Mouse (Mus musculus) left cerebral cortex, adult 2 months (tissue): ENCODE data around the gene Crnkl1. TPM values are rescaled to one million over a fixed set of nuclear protein-coding genes. Genes with fewer than 3 reads are reported as not detected.
A peak's percentile ranks its signal among the peaks of the same experiment; 100 is the strongest.

ENCODE experiments used
- DNase-seq, 2 experiments: peaks; one replicate each; pipeline ENCODE4 v3.0.0; 2021 to 2022; ENCODE audit warnings: low spot score in 2 of 2, mixed read lengths in 1 of 2; ENCODE audit errors: extremely low spot score in 1 of 2
- H3K27ac ChIP-seq: fragments of 200-600 bp; 2 replicates; pipeline ENCODE4 v1.8.1; 2022
- H3K4me3 ChIP-seq: fragments of 200-600 bp; 2 replicates; pipeline ENCODE4 v1.8.1; 2022
- CTCF ChIP-seq: fragments of 200-600 bp; IDR thresholded peaks from 2 replicates; pipeline ENCODE4 v1.8.1; 2022; ENCODE audit warnings: antibody characterized with exemption, mild to moderate bottlenecking, moderate library complexity
- intact Hi-C: fragments of 180-260 bp; cut with DNase I; formaldehyde crosslinking; loops from one replicate; pipeline ENCODE4 v1.15.1; 2025
- microRNA-seq, 2 experiments: library from miRNA; unstranded; fragments of <30 nt; microRNA quantifications; one replicate each; pipeline ENCODE4 v1.2.0; 2021
- total RNA-seq, 2 experiments: library from RNA; stranded (reverse); gene quantifications; 2 replicates each; pipeline ENCODE4 v1.2.3; 2021

The Crnkl1 gene
- total RNA-seq, 2 experiments from 2014 or later, result 20.6 to 21.1 TPM

DNA sequence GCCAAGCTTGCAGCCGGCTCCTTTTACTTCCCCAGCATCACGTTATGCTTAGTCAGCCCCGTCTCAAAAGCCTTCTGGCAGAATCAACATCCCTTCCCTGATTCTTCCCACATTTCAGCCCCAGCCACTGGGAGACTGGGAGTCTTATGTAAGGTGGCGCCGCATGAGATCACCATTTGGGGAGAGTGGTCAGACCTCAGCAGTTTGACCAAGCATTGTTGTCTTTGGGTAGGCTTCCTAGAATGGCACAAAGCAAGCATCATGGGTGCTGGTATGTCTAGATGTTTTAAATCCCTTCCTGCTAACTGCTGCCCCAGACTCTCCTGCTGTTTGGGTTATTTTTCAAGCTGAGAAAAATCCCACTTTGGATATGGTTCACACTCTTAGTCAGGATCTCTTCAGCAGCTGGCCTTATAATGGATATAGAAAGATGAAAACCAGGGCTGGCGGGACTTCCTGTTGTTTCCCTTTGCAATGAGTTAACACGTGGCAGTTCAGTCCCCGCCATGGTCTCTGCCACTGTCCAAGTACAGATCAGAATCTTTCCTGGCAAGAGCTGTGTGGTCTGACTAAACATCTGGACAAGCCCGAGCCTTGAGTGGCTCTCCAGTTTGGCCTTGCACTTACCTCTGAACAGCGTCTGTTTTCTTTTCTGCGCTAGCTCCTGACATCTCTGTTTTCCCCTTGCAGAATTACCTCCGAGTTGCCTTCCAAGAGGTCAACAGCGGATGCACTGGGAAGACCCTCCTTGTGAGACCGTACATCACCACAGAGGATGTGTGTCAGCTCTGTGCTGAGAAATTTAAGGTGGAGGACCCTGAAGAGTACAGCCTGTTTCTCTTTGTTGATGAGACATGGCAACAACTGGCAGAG is 49.7 kb downstream of the Crnkl1 start:
- TF ChIP-seq CTCF, result no peak
- no peak overlapping the region for H3K4me3 ChIP-seq
- intact Hi-C loops, result loop anchor here (5.0 kb wide), 3 partner anchors 33 to 188 kb away; no protein-coding TSS in a partner anchor
- peak in 1 of 2 experiments; percentile 57 for DNase-seq
- H3K27ac ChIP-seq, result peak overlapping the region; percentile 79

DNA sequence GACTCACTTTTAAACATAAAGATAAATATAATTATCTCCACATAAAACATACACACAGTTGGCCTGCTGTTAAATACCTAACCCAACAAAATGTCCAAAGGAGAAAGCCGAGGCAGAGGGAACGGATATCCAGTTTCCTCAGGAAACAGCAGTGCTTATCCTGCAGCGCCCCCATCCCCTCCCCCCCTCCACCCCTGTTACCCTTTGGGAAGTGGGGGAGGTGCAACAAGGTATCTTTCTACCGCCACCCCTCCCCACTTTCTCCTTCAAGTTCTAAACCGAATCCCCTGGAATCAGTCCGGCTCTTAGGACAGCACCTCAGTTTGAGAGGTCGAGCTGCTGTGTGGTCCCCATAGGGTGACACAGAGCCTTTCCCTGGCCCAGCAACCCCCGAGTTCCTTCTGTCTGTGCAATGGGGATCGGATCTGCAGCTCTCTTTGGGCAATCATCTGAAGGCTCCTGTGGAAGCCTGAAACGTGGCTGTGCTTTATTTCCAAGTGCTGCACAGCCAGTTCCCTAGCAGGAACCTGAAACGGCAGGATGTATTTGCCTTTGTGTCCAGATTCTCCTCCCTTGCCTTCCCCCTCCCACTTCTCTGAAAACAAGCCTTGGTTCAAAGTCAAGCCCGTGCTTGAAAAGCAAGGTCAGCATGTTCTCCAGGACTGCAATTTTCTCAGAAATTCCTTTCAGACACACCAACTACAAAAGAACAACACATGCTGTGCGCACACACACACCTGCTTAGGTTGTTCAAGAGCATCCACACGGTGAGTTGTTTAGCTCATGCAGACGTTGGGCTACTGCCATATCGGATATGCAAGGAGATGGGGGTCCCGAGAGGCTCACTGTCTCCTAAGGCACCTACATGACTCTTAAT is 50.5 kb downstream of the Crnkl1 start:
- intact Hi-C loops, result loop anchor here (5.0 kb wide), 2 partner anchors 92 to 187 kb away; no protein-coding TSS in a partner anchor
- H3K4me3 ChIP-seq, result no peak overlapping the region
- DNase-seq, result no peak
- peak overlapping the region; percentile 79 for H3K27ac ChIP-seq
- TF ChIP-seq CTCF, result no peak

DNA sequence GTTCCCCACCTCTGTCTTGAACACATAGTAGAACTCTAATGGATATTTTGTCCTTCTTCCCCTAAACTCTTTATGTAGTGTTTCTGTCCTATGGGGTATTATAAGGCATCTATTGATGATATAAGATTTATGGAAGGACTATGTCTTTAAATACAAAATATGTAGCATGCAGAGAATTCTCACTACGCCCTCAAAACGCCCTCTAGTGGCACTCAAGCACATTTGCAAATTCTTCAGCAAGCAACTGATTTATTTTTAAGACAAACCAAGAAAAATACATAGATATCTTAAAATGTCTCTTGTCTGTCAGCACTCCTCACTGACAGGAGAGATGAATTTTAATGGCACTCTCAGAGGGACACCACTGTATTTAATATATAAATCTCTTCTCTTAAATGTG is 52.4 kb downstream of the Crnkl1 start:
- DNase-seq, result no peak
- Histone ChIP-seq H3K4me3 (no peak overlapping the region), H3K27ac (no peak overlapping the region)
- TF ChIP-seq CTCF, result peak; percentile 81
- intact Hi-C loops, result loop anchor here (5.0 kb wide), 2 partner anchors 90 to 185 kb away; no protein-coding TSS in a partner anchor

DNA sequence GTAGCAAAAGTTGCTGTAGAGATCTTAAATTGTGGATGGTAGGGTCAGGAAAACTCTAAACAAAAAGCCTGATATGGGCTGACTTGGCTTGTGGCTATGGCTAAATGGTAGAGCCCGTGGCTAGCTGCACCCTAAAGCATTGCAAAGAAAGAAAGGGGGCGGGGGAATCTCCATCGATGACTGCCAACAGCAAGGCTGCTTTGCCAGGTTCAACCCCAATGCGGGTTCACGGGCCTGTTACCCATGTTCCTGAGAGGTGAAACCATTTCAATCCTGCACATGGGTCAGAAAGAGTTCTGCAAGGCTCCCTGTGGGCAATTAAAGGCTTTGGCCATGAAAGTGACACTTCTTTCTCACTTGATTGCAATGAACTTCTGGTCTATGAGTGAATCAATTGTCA is 52.9 kb downstream of the Crnkl1 start:
- intact Hi-C loops, result loop anchor here (5.0 kb wide), 2 partner anchors 90 to 185 kb away; no protein-coding TSS in a partner anchor

DNA sequence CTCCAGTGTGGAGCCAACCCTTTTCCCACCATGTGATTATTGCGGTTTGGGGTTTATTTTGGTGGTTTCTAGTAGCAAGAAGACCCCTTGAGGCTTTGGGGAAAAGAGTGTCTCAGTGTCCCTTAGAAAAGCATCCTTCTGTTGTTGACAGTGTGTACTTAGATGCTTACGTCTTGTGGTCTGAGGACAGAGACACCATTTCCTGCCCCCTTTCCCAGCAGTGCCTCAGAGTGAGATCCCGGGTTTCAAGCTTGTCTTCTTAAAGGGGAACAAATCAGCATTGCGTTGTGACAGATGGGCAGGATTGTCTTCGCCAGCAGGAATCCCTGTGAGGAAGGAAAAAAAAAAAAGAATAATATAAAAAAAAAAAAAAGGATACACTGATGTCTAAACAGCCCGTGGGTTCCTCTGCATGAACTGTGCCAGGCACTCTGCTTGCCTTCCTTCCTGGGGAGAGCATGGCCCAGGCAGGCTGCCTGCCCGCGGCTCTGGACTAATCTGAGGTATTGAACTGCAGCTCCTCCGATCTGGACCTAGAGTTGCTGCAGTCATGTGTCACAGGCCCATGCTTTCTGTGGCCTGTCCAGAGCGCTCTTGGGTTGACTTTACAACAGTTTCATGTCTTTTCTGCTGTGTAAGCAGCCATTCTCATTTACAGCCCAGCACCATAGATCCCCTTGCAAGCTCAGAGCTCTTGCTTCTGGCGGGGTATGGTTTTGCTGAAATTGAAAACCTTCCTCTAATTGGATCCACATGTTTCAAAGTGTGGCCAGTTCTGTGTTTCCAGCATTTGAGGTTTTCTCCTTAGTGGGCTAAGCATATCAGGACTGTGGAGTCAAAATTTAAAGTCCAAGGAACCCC is 53.7 kb downstream of the Crnkl1 start:
- no peak for DNase-seq
- Histone ChIP-seq H3K27ac (peak overlapping the region; percentile 24; the same call in 1 of the 2 replicates), H3K4me3 (no peak overlapping the region)
- intact Hi-C loops, result loop anchor here (5.0 kb wide), 2 partner anchors 89 to 184 kb away; no protein-coding TSS in a partner anchor
- TF ChIP-seq CTCF, result no peak

More for the DNA sequence above, 52.9 kb downstream of the Crnkl1 start:
- Histone ChIP-seq H3K4me3 (no peak overlapping the region), H3K27ac (no peak overlapping the region)
- no peak for TF ChIP-seq CTCF
- DNase-seq, result no peak

DNA sequence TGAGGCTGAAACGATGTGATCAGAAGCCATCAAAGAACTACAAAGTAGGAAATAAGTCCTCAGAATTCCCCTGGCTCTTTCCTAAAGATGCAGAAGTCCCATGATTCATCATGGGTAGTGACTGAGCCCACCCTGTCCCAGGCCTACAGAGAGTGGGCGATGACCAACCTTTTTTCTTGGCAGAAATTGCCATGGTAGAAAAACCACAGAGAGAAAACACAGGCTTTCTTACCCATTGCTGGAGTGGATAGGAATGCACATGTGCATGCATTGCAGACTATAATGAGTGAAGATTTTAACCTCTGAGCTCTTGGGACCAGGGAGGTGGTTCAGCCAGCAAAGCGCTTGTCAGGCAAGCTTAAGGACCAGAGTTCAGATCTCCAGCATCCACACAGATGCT is 57.6 kb downstream of the Crnkl1 start:
- TF ChIP-seq CTCF, result no peak
- intact Hi-C loops, result no loop called here
- Histone ChIP-seq H3K4me3 (no peak overlapping the region), H3K27ac (no peak overlapping the region)
- no peak for DNase-seq

DNA sequence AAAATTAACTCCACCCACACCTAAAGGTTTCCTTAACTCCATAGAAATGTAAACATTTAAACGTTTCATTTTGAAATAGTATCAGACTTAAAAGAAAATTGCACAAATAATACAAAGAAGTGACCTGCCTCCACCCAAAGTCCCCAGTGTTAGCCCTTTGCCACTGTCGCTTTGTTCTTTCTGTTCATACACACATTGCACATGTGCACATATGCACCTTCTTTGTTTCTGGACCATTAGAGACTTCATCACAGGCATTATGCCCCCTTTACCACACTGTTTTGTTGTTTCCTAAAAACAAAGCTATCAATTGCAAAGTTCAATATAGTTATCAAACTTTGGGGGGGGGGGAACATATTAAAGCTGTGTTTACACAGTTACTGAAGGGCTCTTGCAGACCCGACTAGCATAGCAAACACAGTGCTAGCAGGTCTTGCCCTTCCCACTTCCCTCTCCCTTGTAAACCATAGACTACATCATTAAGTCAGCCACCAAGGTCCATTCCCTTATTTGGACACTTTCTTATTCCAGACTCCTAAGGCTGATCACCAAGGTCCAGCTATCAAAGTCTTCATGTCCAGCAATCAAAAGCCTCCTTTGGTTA is 59.8 kb downstream of the Crnkl1 start:
- intact Hi-C loops, result no loop called here
- no peak overlapping the region for H3K27ac ChIP-seq
- no peak overlapping the region for H3K4me3 ChIP-seq
- DNase-seq, result no peak
- no peak for TF ChIP-seq CTCF

DNA sequence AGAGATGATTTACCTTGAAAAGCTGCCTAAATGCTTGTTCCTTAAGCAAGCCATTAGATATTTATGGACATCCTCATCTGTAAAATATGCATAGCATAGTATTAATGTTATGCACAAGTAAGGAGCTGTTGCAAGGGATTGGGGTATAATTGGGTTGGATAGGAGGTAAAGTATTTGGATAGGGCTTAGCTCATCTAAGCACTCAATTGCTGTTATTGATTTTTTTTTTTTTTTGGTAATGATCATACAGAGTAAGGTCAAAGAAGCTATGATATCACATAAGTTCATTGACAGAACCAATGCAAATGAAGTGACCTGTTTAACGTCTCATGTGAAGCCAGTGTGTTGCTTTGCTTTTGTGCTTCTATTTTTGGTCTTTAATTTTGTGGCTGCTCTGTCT is 60.9 kb downstream of the Crnkl1 start:
- TF ChIP-seq CTCF, result no peak
- H3K4me3 ChIP-seq, result no peak overlapping the region
- intact Hi-C loops, result no loop called here
- no peak for DNase-seq
- H3K27ac ChIP-seq, result no peak overlapping the region

DNA sequence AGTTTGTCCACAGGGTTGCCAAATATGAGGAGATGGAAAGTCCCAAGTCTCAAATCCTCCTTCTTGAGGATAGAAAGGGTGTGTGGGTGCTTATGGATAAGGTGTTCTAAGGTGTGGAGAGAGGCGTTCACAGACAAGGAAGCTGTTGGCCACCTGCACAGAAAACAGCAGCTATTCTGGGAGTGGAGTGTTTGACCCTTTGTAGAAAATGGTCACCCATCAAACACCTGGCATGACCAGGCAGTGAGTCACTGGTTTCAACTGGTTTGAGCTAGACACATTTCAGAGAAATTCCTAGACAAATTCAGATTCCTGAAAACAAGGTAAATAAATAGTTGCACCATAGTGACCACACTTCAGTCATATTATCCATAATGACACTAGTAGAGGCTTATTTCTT is 62.7 kb downstream of the Crnkl1 start:
- intact Hi-C loops, result no loop called here
- DNase-seq, result no peak
- Histone ChIP-seq H3K4me3 (no peak overlapping the region), H3K27ac (no peak overlapping the region)
- TF ChIP-seq CTCF, result no peak

DNA sequence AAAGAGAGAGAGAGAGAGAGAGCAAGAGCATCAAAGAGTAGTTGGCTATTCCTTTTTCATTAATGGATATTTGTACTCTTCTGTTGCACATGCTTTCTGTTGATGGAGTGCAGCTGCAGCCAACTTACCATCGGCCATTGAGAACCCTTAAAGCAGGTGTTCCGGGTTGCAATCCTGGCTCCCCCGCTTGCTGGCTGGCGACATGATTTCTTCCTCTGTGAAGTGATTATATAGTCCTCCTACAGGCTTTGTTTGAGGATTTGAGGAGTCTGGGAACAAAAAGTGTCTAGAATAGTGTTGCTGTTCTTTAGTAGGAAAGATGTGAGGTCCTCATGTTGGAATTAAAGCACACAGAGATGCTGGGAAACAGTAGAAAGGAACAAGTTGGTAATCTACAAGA is 63.5 kb downstream of the Crnkl1 start:
- no peak for DNase-seq
- no peak overlapping the region for H3K27ac ChIP-seq
- intact Hi-C loops, result no loop called here
- TF ChIP-seq CTCF, result no peak
- H3K4me3 ChIP-seq, result no peak overlapping the region

Small RNA genes within 50 kb of the gene (microRNA-seq; reads per million reads assigned to microRNA genes)
- 0 reads per million in 2 experiments for gene Gm25026

Other genes starting within 250 kb of the Crnkl1 start
- gene Naa20, start 32.9 kb downstream of the Crnkl1 start, total RNA-seq, result 10 to 100 TPM; 71.8 to 80.8 TPM
- 1 to 10 TPM; 3.5 to 3.6 TPM for gene Cfap61, start 230 bp downstream of the Crnkl1 start, total RNA-seq